Mouse (Mus musculus) olfactory bulb, adult 2 months (tissue): ENCODE data around the gene Slc2a10.

Source experiments
- CTCF ChIP-seq: fragments of 200-500 bp; IDR thresholded peaks from 2 replicates; pipeline ENCODE4 v1.5.1; 2012; ENCODE audit warnings: low read depth, mild to moderate bottlenecking, low read length, moderate library complexity; ENCODE audit not compliant: insufficient read depth
- POLR2A ChIP-seq: fragments of 200-500 bp; IDR thresholded peaks from 2 replicates; pipeline ENCODE4 v1.6.1; 2012; ENCODE audit warnings: mild to moderate bottlenecking, low read depth, low read length, moderate library complexity; ENCODE audit not compliant: insufficient read depth

GRCm38 (mm10) chr2:165470167-165470566 lies 33.4 kb upstream of the Slc2a10 start:
- TF ChIP-seq CTCF (no peak), POLR2A (no peak)
